Mouse (Mus musculus) A20 (cell line): ENCODE data around the gene Cnih2.

Experiments
- DNase-seq: peaks from one replicate; pipeline ENCODE4 v3.0.0-alpha.2; 2011; ENCODE audit warnings: low read depth, low spot score

Cnih2 gene

DNA sequence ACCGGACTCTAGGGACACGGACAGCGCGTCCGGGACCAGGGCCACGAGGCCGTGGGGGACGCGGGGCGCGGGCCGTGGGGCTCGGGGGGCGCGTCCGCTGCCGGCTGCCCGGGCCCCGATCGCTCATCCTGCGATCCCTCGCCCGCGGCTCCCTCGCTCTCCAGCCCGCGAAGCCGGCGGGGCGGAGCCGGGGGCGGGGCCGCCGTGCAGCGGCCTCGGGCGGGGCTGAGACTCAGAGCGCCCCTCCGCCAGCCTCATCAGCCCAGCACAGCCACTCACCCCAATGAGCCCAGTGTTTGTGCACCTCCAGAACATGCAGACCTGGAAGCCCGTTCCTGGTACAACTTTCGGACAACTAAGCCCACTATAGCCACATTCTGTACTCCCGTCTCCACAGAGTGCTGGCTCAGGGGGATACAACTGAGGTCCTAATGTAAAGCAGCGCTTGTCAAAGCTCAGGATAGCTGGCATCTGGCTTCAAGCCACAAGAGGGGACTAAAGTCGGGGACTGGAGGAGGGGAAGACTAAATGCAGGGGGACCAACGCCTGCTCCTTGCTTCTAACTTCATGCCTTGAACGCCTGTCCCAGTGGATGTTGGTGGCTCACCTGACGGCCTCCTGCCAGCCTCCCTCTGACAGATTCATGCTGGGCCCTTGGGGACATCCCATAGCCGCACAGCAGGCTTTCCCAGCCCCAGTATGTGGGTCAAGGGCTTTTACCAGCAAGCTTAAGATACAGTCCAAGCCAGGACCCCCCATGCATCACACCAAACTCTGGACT is at the start of gene Cnih2:
Gene Cnih2 (minus strand): TSS at position 159 of the 781 bp plus-strand sequence.
- DNase-seq: peak; percentile 53

DNA sequence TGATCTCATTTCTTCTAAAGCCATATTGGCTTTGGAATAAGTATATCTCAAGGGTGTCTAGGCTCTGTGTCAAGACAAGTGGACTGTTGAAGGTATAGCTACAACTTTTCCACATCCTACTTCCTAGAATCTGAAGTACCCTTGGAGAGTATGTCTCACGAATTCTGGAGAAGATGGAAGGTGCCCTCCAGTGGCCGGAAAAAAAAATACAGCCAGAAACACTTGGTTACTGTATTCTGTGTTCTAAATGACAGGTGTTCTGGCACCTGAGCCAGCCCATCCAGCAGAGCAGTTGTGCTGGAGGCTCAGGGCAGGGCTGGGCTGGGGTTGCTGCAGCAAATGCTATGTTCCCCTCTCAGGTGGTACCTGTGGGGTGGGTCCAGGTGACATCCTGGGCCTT is 41.3 kb upstream of the Cnih2 start:
- DNase-seq: peak; percentile 53

DNA sequence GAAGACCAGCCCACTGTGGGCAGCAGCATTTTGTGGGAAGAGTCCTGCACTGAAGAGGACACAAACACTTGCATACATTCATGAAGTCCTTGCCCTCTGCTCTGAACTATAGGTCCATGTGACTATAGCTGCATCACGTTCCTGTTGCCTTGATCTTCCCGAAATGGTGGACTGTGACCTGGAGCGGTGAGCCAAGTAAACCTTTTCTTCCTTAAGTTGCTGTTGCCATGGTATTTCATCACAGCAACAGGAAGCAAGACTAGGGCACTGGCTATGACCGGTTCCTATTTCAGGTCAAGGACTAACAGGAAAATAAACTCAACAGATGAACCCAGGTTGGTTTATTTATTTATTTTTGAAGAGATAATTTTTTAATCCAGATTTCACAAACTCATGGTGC is 32.9 kb upstream of the Cnih2 start:
- no peak for DNase-seq

DNA sequence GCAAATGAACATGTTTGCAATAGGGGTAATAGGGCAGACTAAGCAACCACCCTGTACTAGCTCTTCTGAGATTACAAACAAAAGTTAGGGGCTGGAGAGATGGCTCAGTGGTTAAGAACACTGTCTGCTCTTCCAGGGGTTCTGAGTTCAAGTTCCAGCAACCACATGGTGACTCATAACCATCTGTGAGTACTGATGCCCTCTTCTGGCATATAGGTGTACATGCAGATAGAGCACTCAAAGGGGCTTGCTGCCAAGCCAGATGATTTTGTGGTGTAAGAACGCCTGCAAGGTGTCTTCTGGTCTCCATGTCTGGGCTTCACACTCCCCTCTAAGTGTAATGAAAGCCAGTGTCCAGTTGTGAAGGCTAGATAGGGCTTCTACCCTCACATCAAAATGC is 31.4 kb upstream of the Cnih2 start:
- DNase-seq: peak; percentile 40

DNA sequence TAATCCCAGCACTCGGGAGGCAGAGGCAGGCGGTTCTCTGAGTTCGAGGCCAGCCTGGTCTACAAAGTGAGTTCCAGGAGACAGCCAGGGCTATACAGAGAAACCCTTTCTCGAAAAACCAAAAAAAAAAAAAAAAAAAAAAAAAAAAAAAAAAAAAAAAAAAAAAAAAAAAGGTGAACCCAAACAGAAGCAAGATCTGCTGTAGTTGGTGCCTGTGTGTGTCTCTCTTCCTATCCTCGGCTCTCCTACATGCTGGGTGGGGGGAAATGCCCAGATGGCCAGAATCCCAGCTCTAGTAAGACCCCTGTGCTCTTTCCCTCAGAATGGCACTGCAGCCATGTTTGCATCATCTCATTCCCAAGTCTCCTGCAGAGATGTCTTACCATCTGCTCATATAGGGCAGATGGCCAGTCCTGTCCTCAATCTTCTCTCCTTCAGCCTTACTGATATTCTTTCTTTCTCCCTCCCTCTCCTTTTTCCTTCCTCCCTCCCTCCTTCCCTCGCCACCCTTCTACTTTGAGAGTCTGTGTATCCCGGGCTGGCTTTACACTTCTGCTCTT is 25.8 kb upstream of the Cnih2 start:
- DNase-seq: no peak

DNA sequence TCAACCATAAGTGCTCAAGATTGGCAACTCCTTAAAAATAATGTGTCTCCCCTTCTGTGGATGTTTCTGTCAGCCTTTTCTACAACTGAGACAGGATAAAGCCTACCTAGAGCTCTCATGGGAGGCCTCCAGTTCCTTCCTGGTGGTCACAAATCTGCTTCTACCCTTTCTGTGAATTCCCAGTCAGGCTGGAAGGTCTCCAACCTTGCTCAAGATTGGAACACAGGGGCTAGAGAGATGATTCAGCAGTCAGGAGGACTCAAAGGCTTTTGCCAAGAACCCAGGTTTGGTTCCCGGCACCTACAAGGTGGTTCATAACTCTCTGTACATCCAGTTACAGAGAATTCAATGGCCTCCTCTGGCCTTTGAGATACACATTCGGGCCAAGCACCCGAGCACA is 24.9 kb upstream of the Cnih2 start:
- DNase-seq: no peak

GRCm38 (mm10) chr19:5122492-5122891 is 24.2 kb upstream of the Cnih2 start:
- DNase-seq: no peak

- no peak for DNase-seq
Measured at GRCm38 (mm10) chr19:5118384-5118698, 20.0 kb upstream of the Cnih2 start, which contains the start of gene Klc2. TSS of gene Klc2 (minus strand) at chr19:5118560.

- peak; percentile 92 for DNase-seq
Measured at GRCm38 (mm10) chr19:5117494-5118383, 19.4 kb upstream of the Cnih2 start.

- no peak for DNase-seq
Measured at GRCm38 (mm10) chr19:5113783-5114182, 15.5 kb upstream of the Cnih2 start.

GRCm38 (mm10) chr19:5109659-5110453 is 11.5 kb upstream of the Cnih2 start:
- DNase-seq: peak; percentile 46

DNA sequence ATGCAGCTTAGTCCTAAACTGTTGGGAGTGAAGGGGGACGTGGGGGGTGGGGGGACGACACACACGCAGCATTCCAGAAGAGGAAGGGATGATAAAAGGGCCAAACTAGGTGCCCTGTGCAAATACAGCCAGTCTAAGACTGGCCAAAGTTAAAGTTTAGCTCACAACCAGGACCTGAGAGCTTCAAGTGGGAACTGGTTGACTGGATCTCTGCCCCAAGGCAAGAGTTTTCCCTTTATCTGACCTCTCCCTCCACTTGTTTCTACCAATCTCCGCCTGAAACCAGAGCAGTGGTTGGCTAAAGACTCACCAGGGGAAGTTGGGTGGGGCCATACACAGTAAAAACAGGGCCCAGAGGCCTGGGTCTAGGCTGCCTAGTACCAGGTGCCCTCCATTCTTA is 10.4 kb upstream of the Cnih2 start:
- no peak for DNase-seq

DNA sequence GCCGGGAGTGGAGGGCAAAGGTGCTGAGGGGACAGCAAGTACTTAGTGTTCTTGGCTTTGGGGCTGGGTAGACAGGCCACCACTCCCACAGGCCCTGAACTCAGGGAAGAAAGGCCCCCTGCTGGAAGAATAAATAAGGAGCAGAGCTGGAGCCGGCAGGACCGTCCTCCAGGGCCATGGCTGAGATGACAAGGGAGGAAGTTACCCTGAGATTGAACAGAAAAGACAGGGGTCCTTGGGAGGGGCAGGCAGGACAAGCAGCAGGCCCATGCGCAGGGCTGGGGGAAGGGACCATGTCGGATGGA is 9.9 kb upstream of the Cnih2 start:
- DNase-seq: no peak

DNA sequence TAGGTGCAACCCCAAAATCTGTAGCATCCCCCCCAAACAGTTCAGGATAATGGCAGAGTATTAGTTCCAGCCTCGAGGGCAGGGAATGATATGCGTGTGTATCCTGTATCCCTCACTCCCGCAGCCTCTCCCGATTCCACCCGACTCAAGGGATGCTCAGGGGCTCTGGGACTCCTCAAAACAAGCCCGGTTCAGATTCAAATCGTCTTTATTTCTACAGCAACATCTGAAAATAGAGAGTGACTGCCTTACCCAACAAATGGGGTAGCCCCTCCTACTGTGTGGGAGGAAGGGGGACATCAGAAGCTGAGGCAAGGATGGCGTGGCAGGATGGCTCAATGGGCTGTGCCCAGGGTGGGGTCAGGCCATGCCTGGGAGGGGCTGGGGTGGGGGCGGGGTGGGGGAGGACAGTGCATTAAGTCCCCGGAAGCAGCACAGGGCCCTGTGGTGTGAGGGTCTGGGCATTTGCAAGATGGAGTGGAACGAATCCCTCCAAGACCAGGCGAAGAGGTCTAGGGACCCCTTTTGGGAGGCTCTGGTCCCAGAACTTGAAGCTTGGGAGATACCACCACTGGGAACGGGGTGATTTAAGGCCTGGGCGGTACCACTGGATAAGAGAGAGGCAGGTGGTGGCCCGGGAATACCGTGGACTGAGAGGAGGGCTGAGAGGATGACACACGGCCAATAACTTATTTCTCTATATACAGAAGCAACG is 9.4 kb upstream of the Cnih2 start:
- no peak for DNase-seq

DNA sequence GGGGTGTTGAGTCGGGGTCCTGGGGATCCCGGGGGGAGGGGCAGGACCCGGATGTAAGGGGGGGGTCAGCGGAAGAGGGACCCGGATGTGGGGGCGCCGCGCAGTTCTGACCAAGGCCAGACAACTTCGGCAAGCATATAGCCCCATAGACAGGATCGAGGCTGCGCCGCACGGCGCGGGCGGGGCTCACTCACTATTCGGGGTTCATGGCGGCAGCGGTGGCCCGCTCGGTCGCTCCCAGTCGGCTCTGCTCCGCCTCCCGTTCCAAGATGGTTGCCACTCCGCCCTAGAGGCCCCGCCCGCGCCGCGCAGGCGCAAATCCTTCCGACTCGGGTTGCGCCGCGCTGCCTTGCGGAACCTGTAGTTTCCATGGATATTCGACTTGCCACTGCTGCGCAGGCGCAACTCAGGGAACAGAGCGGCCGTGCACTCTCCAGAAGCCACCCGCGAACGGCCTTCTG is 8.4 kb upstream of the Cnih2 start, which contains the start of gene Rab1b:
Gene Rab1b (minus strand): TSS at position 342 of the 461 bp plus-strand sequence.
- peak; percentile 99 for DNase-seq

- no peak for DNase-seq
Measured at GRCm38 (mm10) chr19:5106074-5106473, 7.8 kb upstream of the Cnih2 start.

DNA sequence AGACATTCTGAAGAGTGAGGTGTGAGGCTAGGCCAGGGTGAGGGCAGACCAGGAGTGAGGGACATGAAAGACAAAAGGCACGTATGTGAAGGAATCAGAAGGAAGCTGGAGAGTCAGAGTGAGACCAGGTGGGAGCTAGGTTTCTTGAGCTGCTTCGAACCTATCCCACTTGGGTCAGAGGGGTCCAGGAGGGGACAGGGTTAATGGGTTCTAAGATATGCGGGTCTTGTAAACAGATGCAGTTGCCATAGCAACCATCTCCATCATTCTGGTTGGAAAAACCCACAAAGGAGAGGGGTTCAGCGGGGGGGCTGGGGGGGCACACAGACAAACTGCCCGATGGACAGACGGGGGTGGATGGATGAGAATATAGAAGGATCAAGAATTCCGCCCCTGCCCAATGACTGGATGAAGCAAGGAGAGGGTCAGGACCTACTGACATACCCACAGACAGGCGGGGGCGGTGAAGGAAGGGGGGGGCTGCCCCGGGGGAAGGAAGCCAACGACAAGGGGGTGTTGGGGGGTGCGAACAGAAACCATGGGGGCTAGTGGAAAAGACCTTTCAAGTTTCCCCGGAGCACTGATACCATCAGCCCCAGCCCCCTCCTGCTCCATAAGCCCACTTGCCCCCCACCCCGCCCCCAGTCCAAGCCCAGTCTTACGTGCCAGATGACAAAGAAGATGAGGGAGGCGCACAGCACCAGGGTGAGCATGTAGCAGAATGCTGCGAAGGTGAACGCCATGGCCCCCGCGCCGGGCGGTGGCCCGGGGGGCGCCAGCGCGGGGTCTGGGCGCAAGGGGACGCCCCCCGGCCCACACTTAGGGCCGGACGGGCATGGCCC is 579 bp downstream of the Cnih2 start:
- DNase-seq: no peak

GRCm38 (mm10) chr19:5095887-5096474 is 2.3 kb downstream of the Cnih2 start:
- DNase-seq: no peak

DNA sequence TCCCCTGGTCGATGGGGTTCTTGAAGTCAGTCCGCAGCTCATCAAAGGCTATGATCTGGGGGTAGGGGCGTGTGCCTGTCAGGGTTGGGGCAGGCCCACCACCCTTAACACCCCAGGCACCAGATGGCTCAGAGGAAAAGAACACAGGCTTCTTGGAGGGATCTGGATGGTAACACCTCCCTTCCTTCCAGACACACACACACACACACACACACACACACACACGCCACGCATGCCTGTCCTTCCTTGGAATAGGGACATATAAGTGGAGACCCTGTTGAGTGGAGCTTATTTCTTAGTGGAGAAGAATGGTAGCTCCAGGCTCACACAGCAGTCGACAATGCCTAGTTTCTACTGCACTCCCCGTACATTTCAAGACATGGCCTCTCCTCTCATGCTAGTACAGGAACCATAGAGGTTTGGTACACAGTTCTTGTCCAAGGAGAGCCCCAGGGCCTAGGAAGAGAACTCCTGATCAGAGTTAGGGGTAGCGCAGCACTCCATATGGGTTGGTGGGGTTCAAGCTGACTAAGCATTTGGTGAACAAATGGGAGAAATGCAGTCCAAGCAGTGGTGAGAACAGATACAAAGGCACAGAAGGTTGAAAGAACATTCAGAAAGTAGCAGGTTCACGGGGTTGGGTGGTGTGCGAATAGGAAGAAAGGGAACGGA is 3.4 kb downstream of the Cnih2 start:
- DNase-seq: no peak
